Mouse (Mus musculus): ENCODE results near the gene Rps29.

Gene Rps29

GRCm38 (mm10) chr12:69158765-69159577 lies at the start of gene Rps29:
Gene Rps29, minus strand, starts transcription at chr12:69159186.
- DNase-seq = peak; percentile 99

- no peak for DNase-seq
Measured at GRCm38 (mm10) chr12:69208520-69208919, 49.5 kb upstream of the Rps29 start.

GRCm38 (mm10) chr12:69207926-69208325 lies 48.9 kb upstream of the Rps29 start:
- DNase-seq = no peak

- DNase-seq = no peak
Measured at GRCm38 (mm10) chr12:69207396-69207795, 48.4 kb upstream of the Rps29 start.

GRCm38 (mm10) chr12:69204052-69204833 lies 45.3 kb upstream of the Rps29 start, which contains the start of gene Gm49384:
Gene Gm49384, minus strand, starts transcription at chr12:69204267.
- DNase-seq = no peak

GRCm38 (mm10) chr12:69198985-69199384 lies 40.0 kb upstream of the Rps29 start:
- DNase-seq = no peak

- peak; percentile 88 for DNase-seq
Measured at GRCm38 (mm10) chr12:69198164-69198535, 39.2 kb upstream of the Rps29 start, which contains the start of gene Dnaaf2. Gene Dnaaf2, minus strand, starts transcription at chr12:69198429.

- DNase-seq = peak; percentile 33
Measured at GRCm38 (mm10) chr12:69197378-69198163, 38.6 kb upstream of the Rps29 start.

- DNase-seq = peak; percentile 60
Measured at GRCm38 (mm10) chr12:69196444-69197377, 37.7 kb upstream of the Rps29 start, which contains the start of gene Gm49383. Gene Gm49383, minus strand, starts transcription at chr12:69197104.

- no peak for DNase-seq
Measured at GRCm38 (mm10) chr12:69192637-69193036, 33.7 kb upstream of the Rps29 start.

GRCm38 (mm10) chr12:69191396-69191795 lies 32.4 kb upstream of the Rps29 start:
- DNase-seq = no peak

GRCm38 (mm10) chr12:69190522-69190921 lies 31.5 kb upstream of the Rps29 start:
- no peak for DNase-seq

- DNase-seq = no peak
Measured at GRCm38 (mm10) chr12:69190074-69190473, 31.1 kb upstream of the Rps29 start.

GRCm38 (mm10) chr12:69186811-69187471 lies 28.0 kb upstream of the Rps29 start:
- peak; percentile 84 for DNase-seq

GRCm38 (mm10) chr12:69185371-69185770 lies 26.4 kb upstream of the Rps29 start:
- DNase-seq = peak; percentile 21

GRCm38 (mm10) chr12:69184342-69185295 lies 25.6 kb upstream of the Rps29 start:
- peak; percentile 57 for DNase-seq

- peak; percentile 98 for DNase-seq
Measured at GRCm38 (mm10) chr12:69183583-69184308, 24.8 kb upstream of the Rps29 start, which contains the start of the genes Rpl36al and Mgat2. Gene Rpl36al, minus strand, starts transcription at chr12:69184083. Gene Mgat2, plus strand, starts transcription at chr12:69184157.

GRCm38 (mm10) chr12:69181800-69182199 lies 22.8 kb upstream of the Rps29 start:
- DNase-seq = no peak

GRCm38 (mm10) chr12:69179371-69179770 lies 20.4 kb upstream of the Rps29 start:
- DNase-seq = no peak

Data from kidney, adult 9 months (tissue).